Mouse (Mus musculus) natural killer cell, adult 2 months (primary cell): ENCODE results near the gene Tiam2.

Experiments used
- DNase-seq, 2 experiments: peaks; one replicate each; pipeline ENCODE4 v3.0.0; 2022; ENCODE audit warnings: low spot score in 2 of 2

Gene Tiam2

DNA sequence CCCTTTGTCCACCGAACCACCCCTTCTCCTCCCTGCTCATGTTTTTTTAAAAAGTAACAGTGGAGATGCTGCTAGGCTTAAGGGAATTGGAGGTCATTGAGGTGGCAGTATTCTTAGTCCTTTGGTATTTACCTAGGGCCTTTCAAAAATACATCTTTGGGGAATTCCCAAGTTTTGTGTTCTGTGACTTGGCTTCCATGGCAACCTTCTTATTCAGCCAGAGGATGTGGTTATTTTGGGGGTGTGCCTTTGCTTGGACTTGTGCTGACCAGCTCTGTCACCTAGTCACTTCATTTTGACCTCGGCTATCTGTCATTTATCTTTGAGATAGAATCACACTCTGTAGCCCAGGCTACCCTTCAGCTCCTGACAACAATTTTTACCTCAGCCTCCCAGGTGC is 68.6 kb downstream of the Tiam2 start:
- peak; percentile 15 to 52 for DNase-seq

DNA sequence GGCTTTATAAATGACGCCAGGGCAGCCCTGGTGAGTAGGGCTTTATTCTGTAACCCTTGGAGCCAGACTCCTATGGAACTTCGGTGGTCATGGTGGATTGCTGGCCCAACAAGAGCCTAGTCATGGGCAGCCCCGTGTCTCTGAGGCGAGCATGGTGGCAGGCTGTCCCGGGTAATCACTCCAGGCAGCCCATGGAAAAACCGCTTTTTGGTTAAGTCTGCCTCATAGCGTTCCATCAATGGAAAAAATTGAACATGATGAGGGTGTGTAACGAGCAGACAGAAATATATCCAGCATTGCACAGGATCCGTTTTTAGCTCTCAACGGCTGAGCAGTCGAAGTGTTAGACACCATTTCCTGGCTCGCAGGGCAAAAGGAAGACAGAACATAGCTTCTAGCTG is 70.5 kb downstream of the Tiam2 start:
- peak in 1 of 2 experiments; percentile 31 for DNase-seq

DNA sequence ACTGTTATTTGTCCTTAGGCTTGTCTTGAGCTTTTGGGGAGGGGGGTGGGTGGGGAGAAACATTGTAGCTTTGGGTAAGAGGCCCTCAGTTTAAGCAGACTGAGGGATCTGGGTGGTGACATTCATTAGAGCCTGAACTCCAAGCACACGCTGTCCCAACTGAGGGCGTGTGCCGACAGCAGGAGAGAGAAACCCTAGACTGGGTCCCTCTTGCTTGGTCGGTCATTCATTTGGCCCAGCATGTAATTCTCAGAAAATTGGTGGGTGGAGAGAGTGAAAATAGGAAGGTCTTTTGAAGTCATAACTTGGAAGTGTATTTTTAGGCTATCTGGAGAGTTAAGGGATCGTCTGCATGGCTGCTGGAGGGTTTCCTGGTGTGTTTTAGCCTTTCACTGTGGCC is 71.5 kb downstream of the Tiam2 start:
- no peak for DNase-seq

DNA sequence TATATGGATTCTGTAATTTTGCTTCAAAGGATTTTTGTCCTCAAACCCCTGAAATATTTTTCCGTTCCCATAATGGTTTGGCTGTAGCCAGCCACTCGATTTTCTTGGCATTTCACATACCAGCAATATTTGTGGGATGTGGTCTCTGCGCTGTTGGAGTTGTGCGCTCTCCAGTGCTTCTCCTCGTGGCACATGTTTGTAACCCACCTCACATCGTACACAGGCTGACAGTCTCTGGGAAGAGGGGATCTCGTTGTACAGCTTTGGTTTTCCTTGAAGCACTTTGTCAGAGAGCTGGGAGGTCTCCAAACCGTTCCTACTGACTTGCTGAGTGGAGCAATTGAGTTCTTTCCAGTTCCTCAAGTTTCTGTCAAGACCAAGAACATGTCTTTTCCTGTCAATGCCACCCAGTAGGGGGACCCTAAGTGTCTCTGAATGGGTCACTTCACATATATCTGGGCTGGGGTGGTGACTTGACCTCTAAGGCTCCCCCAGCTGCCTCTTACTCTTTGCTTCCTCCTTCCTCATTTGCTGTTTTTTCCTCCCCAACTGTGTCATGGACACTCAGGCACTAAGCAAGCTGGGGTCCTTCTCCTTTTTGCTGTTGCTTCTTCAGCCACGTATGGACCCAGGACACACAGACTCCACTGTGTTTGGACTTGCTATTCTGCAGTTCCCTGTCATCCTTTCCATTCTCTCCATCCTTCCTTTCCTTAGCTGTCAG is 79.1 kb downstream of the Tiam2 start:
- DNase-seq: no peak

DNA sequence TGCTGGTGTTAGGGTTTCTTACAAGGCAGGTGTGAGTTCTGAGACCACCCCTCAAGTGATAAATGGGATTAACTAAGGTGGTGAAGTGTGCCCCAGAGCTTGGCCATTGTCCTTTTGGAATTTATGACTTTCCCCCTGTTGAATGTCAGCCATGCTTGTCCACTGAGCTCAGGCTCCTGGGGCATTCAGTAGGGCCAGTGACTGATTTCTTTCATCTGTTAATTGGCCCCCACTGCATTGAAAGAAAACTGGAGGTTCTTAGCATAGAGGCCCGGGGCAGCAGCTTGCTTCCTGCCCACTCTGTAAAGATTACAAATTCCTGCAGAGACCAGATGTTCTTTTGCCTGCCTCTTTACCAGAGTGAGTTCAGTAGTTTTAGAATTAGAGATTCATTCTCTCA is 80.7 kb downstream of the Tiam2 start:
- DNase-seq: no peak

GRCm38 (mm10) chr17:3410307-3410706 is 83.9 kb downstream of the Tiam2 start:
- no peak for DNase-seq

DNA sequence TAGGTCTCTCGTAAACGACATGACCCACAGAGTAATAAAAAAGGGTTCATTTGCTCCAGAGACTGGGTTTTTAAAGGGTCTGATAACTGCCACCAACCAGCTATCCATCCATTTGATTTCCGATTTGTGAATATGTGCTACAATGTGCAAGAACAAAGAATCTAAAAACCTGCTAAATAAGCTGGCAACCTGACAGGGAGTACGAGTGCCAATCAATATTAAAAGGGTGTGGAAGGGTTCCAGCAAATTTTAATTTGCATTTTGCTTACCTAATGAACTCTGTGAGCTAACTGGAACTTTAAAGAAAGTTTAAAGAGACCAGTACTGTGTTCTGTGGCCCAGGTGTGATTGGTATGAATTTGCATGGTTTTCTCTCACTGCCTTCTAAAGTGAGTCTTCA is 86.4 kb downstream of the Tiam2 start:
- no peak for DNase-seq

- no peak for DNase-seq
These were observed 89.2 kb downstream of the Tiam2 start for GRCm38 (mm10) chr17:3415580-3415979.

DNA sequence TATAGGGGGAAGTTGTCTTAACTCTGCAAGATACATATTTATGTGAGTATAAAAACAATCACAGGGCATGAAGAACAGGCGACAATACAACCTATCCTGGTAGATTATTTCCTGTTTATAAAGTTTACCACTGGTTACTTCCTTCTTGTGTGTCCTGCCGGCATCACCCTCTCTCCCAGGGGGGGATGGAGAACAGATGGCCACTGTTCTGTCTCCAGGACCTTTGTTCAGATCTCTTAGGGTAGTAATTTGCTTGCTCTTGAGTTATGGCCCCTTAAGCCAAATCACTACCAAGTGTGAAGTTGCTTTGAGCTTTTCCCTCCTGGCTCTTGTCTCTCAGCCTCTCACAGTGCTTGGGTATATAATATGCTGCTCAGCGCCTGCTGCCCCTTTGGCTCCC is 90.0 kb downstream of the Tiam2 start:
- DNase-seq: no peak

DNA sequence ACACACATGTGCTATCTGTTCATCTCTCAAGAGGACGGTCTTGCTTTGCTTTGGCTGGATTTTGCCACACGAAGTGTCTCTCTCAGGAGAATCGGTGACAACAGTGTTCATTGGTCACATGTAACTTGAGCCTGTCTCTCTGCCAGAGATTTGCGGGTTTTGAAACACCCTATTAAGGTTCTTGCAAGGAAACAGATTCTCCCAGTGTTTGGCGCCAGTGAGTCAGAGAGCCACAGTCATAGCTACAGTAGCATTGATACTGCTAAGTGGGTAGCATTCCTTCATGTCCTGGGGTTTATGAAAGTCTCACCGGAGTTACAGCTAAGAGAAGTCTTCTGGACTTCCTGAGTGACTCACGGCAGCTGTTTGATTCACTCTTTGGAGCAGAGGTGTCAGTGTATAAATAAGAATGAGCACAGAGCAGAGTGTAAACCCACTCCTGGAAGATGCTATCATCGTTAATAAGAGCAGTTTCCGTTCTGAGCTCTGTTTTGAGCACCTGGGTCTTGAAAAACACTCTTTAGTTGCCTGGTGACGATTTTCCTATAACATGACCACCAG is 93.1 kb downstream of the Tiam2 start:
- no peak for DNase-seq

GRCm38 (mm10) chr17:3420148-3420547 is 93.8 kb downstream of the Tiam2 start:
- DNase-seq: no peak

DNA sequence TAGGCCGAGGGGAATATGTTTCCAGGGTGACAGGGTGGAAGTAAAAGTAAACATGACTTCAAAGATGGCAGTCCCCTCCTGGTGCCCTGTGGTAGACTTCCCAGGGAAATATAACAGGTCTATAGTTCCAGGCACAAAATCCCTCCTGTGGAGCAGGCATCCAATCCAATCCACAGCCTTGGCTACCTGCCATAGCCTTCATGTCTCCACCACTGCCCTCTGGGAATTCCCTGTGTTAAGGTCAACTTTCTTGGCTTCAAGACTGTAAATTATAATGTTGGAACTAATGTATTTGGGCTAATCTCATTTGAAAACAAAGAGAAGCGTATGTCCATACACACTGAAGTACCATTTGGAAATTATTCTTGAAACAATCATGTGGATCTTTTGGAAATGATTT is 97.0 kb downstream of the Tiam2 start:
- DNase-seq: no peak

DNA sequence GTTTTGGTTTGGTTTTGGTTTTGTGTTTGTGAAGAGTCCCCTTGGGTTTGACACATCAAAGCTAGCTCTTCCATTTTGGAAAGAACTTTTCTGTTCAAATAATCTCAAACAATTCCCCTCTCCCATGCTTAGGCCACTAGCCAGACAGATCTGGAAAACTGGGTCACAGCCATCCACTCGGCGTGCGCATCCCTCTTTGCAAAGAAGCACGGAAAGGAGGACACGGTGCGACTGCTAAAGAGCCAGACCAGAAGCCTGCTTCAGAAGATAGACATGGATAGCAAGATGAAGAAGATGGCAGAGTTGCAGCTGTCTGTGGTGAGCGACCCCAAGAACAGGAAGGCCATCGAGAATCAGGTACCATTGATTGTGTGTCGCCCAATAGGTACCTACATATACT is 102.3 kb downstream of the Tiam2 start:
- no peak for DNase-seq

- DNase-seq: no peak
These were observed 106.5 kb downstream of the Tiam2 start for GRCm38 (mm10) chr17:3432590-3433498.

- no peak for DNase-seq
These were observed 107.3 kb downstream of the Tiam2 start for GRCm38 (mm10) chr17:3433521-3434271.

DNA sequence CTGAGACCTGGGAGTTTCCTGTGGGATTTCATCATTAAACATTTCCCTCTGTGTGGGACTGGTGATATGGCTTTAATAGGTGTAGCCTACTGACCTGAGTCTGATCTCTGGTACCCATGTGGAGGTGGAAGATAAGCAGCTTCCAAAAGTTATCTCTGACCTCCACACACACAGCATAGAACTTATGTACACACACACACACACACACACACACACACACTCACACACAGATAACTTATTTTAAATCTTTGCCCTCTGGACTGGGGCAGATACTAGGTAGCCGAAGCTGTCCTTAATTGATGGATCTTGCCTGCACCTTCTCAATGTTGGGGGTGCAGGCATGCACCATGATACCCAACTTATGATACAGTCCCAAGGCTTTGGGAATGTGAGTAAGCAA is 108.9 kb downstream of the Tiam2 start:
- no peak for DNase-seq

GRCm38 (mm10) chr17:3436841-3437515 is 110.6 kb downstream of the Tiam2 start:
- DNase-seq: no peak

DNA sequence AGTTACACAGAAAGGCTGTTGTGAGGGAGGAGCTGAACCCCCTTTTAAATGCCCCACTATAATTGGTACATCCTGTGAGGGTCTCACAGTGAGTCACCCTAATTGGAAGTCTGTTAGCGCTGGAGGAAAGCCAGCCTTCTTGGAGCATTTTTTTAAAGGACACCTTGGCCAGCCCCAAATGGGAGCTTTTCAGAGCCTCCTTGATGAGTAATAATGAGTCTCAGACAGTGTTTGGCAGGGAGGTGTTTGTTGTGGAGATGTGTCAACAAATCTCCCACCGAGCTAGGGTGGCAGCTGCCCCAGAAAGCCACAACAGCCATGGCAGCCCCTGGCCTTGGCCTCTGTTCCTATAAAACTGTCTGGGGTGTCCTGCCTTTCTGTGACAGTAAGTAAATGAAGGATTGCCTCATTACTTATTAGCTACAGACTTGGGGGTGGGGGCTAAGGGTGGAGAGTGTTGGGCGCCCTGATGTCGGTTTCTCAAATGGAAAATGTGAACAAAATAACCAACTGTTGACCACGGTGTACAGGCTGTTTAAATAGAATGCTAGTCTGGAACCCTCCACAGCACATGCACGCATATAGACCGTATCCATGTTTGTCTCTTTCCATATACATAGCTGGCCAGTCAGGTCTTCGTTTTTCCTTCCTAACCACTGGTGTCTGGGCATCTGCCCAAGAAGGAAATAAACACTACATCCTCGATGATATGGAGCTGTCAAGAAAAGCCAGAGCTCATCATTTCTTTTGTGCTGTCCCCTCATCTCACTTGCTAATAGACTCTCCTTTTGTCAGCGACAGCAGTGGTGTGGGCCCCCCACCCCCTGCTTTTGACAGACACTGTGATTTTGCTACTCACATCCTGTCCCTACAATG is 116.4 kb downstream of the Tiam2 start:
- no peak for DNase-seq

DNA sequence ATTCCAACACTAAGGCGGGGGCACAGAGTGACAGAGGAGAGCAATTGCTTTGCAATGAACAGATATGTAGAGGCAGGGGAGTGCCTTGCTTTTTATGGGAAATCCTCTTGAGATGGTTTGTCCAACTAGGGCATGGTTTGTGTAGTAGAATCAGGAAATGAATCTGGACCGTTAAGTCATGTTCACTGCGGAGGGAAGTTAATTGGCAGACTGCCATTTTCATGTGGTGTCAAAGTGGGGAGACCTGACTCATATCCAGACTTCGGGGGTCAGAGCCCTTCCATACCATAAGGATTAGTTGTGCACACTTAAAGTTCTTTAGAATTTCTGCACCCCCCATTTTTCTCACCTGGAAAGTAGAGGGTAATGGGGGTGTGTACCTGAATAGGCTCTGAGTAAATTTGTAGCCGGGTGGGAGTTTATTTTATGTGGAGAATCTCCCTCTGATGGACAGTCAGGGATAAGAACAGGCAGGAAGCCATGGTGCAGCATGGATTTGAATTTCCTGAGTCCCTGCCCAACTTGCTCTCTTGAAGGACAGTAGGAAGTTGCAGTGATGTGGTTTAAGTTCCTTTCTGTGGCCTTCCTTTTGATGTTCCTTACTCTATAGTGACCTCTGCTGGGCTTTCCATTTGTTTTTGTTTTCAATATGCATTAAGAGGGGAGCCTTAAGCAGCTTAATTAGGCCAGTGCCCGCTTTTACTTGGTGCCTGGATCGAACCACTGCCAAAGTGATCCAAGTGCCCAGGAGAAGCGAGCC is 120.0 kb downstream of the Tiam2 start:
- DNase-seq: no peak

DNA sequence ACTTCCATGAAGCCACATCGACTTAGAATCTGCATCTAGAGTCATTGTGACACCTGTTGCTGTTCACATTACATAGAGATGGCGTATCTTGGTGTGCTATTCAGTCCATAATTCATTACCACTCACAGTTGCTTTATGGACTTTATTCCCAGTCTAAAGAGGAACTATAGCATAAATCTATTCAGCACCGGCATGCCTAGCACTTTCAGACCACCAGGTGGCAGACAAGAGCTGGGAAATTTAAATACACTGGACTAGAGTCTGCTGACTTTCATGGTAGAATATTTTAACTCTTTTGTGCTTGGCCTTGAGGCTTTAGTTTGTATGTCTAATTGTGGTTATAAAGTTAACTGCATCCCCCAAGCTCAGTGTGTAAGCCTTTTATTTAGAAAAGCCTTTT is 122.4 kb downstream of the Tiam2 start:
- DNase-seq: peak; percentile 45 to 56
